Comparison of ENCODE assay signal across 8 mouse cellular contexts in genomic region chr10:80118552-80118951, GRCm38 (mm10). TPM values are rescaled to one million over a fixed set of nuclear protein-coding genes. Genes with fewer than 3 reads are reported as not detected.
DNase-seq lines count a peak whose midpoint lies in the region; ATAC-seq lines count a peak whose summit lies in the region.

No protein-coding gene starts in this region.

- WGBS in liver, embryonic 13.5 days (ENCODE audit: insufficient replicate concordance), result 79% methylated on average over 6 of the region's 6 CpGs

- H3K9me3 ChIP-seq in liver, embryonic 13.5 days (replicated peaks), result no peaks in the 10 kb centered on the region

- peaks cover 77% of the 10 kb centered on the region for H3K4me1 ChIP-seq in liver, embryonic 13.5 days (replicated peaks)

- ATAC-seq in liver, embryonic 13.5 days (ENCODE audit: low read depth), result no peak
- no peak for ATAC-seq in megakaryocyte-erythroid progenitor cell, adult 5-6 weeks (replicated peaks; ENCODE audit: low FRiP score, low TSS enrichment, poor library complexity, severe bottlenecking)

- H3K36me3 ChIP-seq in liver, embryonic 13.5 days, result peaks cover 63% of the 10 kb centered on the region

- H3K9ac ChIP-seq in liver, embryonic 13.5 days, result peak overlapping the region; percentile 99

- peak; percentile 69 for DNase-seq in cerebellum, adult 9-10 months
- DNase-seq in cerebellum, adult 11 months, result no peak
- DNase-seq in thymus, postnatal 14 days, result peak; percentile 30
- DNase-seq in thymus, postnatal 25 days, result no peak
- DNase-seq in liver, embryonic 13.5 days, result no peak
- no peak for DNase-seq in layer of hippocampus, adult 8-10 months (ENCODE audit: low spot score in 2 of 2)
- no peak for DNase-seq in lung, postnatal 14 days

- peak overlapping the region; percentile 96 for H3K4me3 ChIP-seq in liver, embryonic 13.5 days (replicated peaks)

- H3K4me2 ChIP-seq in liver, embryonic 13.5 days, result peak overlapping the region; percentile 95

- peak overlapping the region; percentile 95 for H3K27ac ChIP-seq in liver, embryonic 13.5 days

- H3K27me3 ChIP-seq in liver, embryonic 13.5 days, result no peaks in the 10 kb centered on the region

RNA-seq across cellular contexts. Expression of gene Stk11, which starts 2.9 kb away (rescaled TPM):
- 16.2 and 18.3 TPM in 2 replicates for polyA plus RNA-seq in liver, embryonic 13.5 days (2015; fragmentation: Nextera tagmentation; extraction: Ambion mirVana)
- 100 to 1,000 TPM in 1 of 4 experiments, 10 to 100 TPM in 3; 94.2 to 111 (median 96.5) TPM for total RNA-seq in layer of hippocampus, adult 8-10 months (2022)
- total RNA-seq in megakaryocyte-erythroid progenitor cell, adult 5-6 weeks (2014; fragmentation: Nextera tagmentation), result 152 and 213 TPM in 2 replicates
- 116 and 174 TPM in 2 replicates for total RNA-seq in megakaryocyte-erythroid progenitor cell, adult 5-6 weeks (2017)

RNA-seq across cellular contexts. Expression of gene Sbno2, which starts 13.2 kb away (rescaled TPM):
- 9.2 and 9.9 TPM in 2 replicates for polyA plus RNA-seq in liver, embryonic 13.5 days (2015; fragmentation: Nextera tagmentation; extraction: Ambion mirVana)
- total RNA-seq in layer of hippocampus, adult 8-10 months (2022), result 10 to 100 TPM; 19.9 to 52.8 (median 29.8) TPM
- total RNA-seq in megakaryocyte-erythroid progenitor cell, adult 5-6 weeks (2014; fragmentation: Nextera tagmentation), result 34.4 and 39.7 TPM in 2 replicates
- total RNA-seq in megakaryocyte-erythroid progenitor cell, adult 5-6 weeks (2017), result 12.1 and 12.9 TPM in 2 replicates

RNA-seq across cellular contexts. Expression of gene Atp5d, which starts 19.9 kb away (rescaled TPM):
- 358 and 362 TPM in 2 replicates for polyA plus RNA-seq in liver, embryonic 13.5 days (2015; fragmentation: Nextera tagmentation; extraction: Ambion mirVana)
- 100 to 1,000 TPM; 315 to 328 (median 323) TPM for total RNA-seq in layer of hippocampus, adult 8-10 months (2022)
- total RNA-seq in megakaryocyte-erythroid progenitor cell, adult 5-6 weeks (2014; fragmentation: Nextera tagmentation), result 282 and 325 TPM in 2 replicates
- 29.3 and 49.3 TPM in 2 replicates for total RNA-seq in megakaryocyte-erythroid progenitor cell, adult 5-6 weeks (2017)

RNA-seq across cellular contexts. Expression of gene Cbarp, which starts 22.1 kb away (rescaled TPM):
- 0.54 and 0.69 TPM in 2 replicates for polyA plus RNA-seq in liver, embryonic 13.5 days (2015; fragmentation: Nextera tagmentation; extraction: Ambion mirVana)
- total RNA-seq in layer of hippocampus, adult 8-10 months (2022), result 100 to 1,000 TPM; 295 to 345 (median 308) TPM
- total RNA-seq in megakaryocyte-erythroid progenitor cell, adult 5-6 weeks (2014; fragmentation: Nextera tagmentation), result 5.2 and 10.5 TPM in 2 replicates
- 3.7 TPM in 1 of 2 replicates, not detected in the other for total RNA-seq in megakaryocyte-erythroid progenitor cell, adult 5-6 weeks (2017)

RNA-seq across cellular contexts. Expression of gene Midn, which starts 29.5 kb away (rescaled TPM):
- polyA plus RNA-seq in liver, embryonic 13.5 days (2015; fragmentation: Nextera tagmentation; extraction: Ambion mirVana), result 3.0 and 3.3 TPM in 2 replicates
- total RNA-seq in layer of hippocampus, adult 8-10 months (2022), result 10 to 100 TPM; 47.2 to 63.6 (median 58.0) TPM
- 30.9 and 34.0 TPM in 2 replicates for total RNA-seq in megakaryocyte-erythroid progenitor cell, adult 5-6 weeks (2014; fragmentation: Nextera tagmentation)
- 9.4 and 10.5 TPM in 2 replicates for total RNA-seq in megakaryocyte-erythroid progenitor cell, adult 5-6 weeks (2017)

Comparison
In these comparisons a context has a peak if more than half of its experiments do, and no peak if none do; other contexts are left out.
1. DNase-seq: peak in cerebellum, adult 9-10 months (single experiment) and thymus, postnatal 14 days (single experiment); none in cerebellum, adult 11 months (single experiment), thymus, postnatal 25 days (single experiment), liver, embryonic 13.5 days (single experiment), layer of hippocampus, adult 8-10 months (0 of 2) and lung, postnatal 14 days (single experiment).